Mouse (Mus musculus) liver, embryonic 11.5 days (tissue): ENCODE data around the gene Ankrd31. TPM values are rescaled to one million over a fixed set of nuclear protein-coding genes. Genes with fewer than 3 reads are reported as not detected.
"Not testable (repeated sequence)": the region's sequence is repeated elsewhere in the genome, so short reads cannot be mapped to it uniquely, and the experiment has no call there.

Experiments
- ATAC-seq: fragments of 200-750 bp; cut with Nextera tagmentation; replicated peaks from 2 replicates; pipeline ENCODE4 v1.8.0; 2017; ENCODE audit warnings: moderate number of reproducible peaks, mild to moderate bottlenecking, moderate TSS enrichment, moderate library complexity; ENCODE audit not compliant: low FRiP score
- DNase-seq: peaks from one replicate; pipeline ENCODE4 v3.0.0-alpha.2; 2017; ENCODE audit warnings: low spot score
- H3K27ac ChIP-seq: fragments of 300-500 bp; sonication (generic); 2 replicates; pipeline ENCODE4 v1.5.1; 2014; ENCODE audit warnings: mild to moderate bottlenecking, low read depth, low read length, control low read depth
- H3K27me3 ChIP-seq: fragments of 300-500 bp; sonication (generic); replicated peaks from 2 replicates; pipeline ENCODE4 v1.6.1; 2014; ENCODE audit warnings: low read length, mixed read lengths; ENCODE audit not compliant: control insufficient read depth, insufficient read depth
- H3K36me3 ChIP-seq: fragments of 300-500 bp; sonication (generic); 2 replicates; pipeline ENCODE4 v1.6.1; 2014; ENCODE audit warnings: mild to moderate bottlenecking, low read length, moderate library complexity, mixed read lengths; ENCODE audit not compliant: control insufficient read depth, insufficient read depth
- H3K4me1 ChIP-seq: fragments of 300-500 bp; sonication (generic); replicated peaks from 2 replicates; pipeline ENCODE4 v1.6.1; 2014; ENCODE audit warnings: low read length, mixed read lengths; ENCODE audit not compliant: control insufficient read depth, insufficient read depth
- H3K4me2 ChIP-seq: fragments of 300-500 bp; sonication (generic); 2 replicates; pipeline ENCODE4 v1.6.1; 2014; ENCODE audit warnings: mild to moderate bottlenecking, control low read depth, moderate library complexity
- H3K4me3 ChIP-seq: fragments of 300-500 bp; sonication (generic); 2 replicates; pipeline ENCODE4 v1.5.1; 2014; ENCODE audit warnings: low read depth, low read length, control low read depth
- H3K9ac ChIP-seq: fragments of 300-500 bp; sonication (generic); 2 replicates; pipeline ENCODE4 v1.6.1; 2014; ENCODE audit warnings: low read depth, low read length, control low read depth
- H3K9me3 ChIP-seq: fragments of 300-500 bp; sonication (generic); 2 replicates; pipeline ENCODE4 v1.6.1; 2016; ENCODE audit warnings: low read length, inconsistent platforms, mixed read lengths; ENCODE audit not compliant: control insufficient read depth
- WGBS: fragments of 180-500 bp; shearing (Covaris S2); extraction: QIAGEN DNeasy Blood & Tissue Kit; methylation state at CpG from one replicate; pipeline ENCODE4 v1.1.7; 2014; 5-methylcytosine and 5-hydroxymethylcytosine counted together
- polyA plus RNA-seq: library from polyadenylated mRNA; unstranded; fragments of >200 nt; fragmentation: Nextera tagmentation; extraction: Ambion mirVana; gene quantifications from 2 replicates; pipeline ENCODE4 v1.2.1, GENCODE M21; 2014

Gene Ankrd31
- polyA plus RNA-seq, 1 experiment from 2014 or later: not detected

DNA sequence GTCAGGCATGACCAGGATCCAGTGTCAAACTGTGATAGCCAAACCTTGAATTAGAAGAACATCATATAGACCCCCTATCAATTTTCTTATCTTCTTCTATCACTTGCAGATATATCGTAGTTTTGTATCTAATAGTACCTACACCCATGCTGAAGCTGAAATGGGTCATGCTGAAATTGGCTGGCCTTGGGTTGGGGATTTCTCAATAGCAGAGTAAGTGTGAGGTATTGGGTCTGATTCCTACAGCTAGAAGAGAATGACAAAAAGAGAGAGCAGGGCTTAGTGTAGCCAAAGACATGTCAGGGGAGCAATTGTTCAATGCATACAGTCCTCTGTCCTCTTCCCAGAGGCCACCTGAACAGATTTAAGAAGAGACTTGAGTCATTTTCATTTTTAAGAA lies 18.0 kb upstream of the Ankrd31 start:
- H3K27me3 ChIP-seq: no peaks in the 10 kb centered on the region
- H3K9me3 ChIP-seq: no peaks in the 10 kb centered on the region
- H3K9ac ChIP-seq: no peak overlapping the region
- H3K27ac ChIP-seq: no peak overlapping the region
- no peaks in the 10 kb centered on the region for H3K4me1 ChIP-seq
- DNase-seq (no peak), ATAC-seq (no peak)
- H3K4me2 ChIP-seq: no peak overlapping the region
- no peaks in the 10 kb centered on the region for H3K36me3 ChIP-seq
- no peak overlapping the region for H3K4me3 ChIP-seq
- WGBS: 69% methylated on average over 1 of the region's 1 CpGs

DNA sequence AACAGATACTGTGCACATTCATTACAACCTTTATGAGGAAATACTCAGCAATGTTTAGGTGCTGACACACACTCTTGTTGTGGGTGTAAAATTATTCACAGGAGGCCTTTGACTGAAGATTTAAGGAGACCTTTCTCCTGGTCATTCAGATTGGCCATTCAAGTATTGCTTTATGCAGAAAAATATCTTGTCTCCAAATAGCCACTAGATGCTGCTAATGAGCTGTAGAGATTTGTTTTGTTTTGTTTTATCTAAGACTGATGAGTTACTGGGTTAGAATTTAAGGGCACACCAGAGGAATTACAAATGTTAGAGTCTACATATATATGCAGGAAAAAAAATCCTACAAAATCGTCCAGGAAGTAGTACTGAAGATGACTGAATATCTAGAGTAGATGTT lies 12.9 kb upstream of the Ankrd31 start:
- Histone ChIP-seq H3K36me3 (no peaks in the 10 kb centered on the region), H3K4me1 (no peaks in the 10 kb centered on the region), H3K4me2 (no peak overlapping the region), H3K9me3 (no peaks in the 10 kb centered on the region), H3K4me3 (no peak overlapping the region), H3K9ac (no peak overlapping the region), H3K27ac (no peak overlapping the region), H3K27me3 (no peaks in the 10 kb centered on the region)
- ATAC-seq: no peak
- WGBS: 25% methylated on average over 1 of the region's 1 CpGs
- no peak for DNase-seq

GRCm38 (mm10) chr13:96740159-96740558 lies 7.9 kb upstream of the Ankrd31 start:
- Histone ChIP-seq H3K4me1 (no peaks in the 10 kb centered on the region), H3K9me3 (no peaks in the 10 kb centered on the region), H3K9ac (no peak overlapping the region), H3K27me3 (no peaks in the 10 kb centered on the region), H3K27ac (no peak overlapping the region), H3K36me3 (no peaks in the 10 kb centered on the region), H3K4me2 (no peak overlapping the region), H3K4me3 (no peak overlapping the region)
- 69% methylated on average over 2 of the region's 2 CpGs for WGBS
- no peak for ATAC-seq
- no peak for DNase-seq

GRCm38 (mm10) chr13:96742871-96743270 lies 5.2 kb upstream of the Ankrd31 start:
- Histone ChIP-seq H3K4me1 (no peaks in the 10 kb centered on the region), H3K36me3 (no peaks in the 10 kb centered on the region), H3K27ac (no peak overlapping the region), H3K4me3 (no peak overlapping the region), H3K9me3 (no peaks in the 10 kb centered on the region), H3K4me2 (no peak overlapping the region), H3K9ac (no peak overlapping the region), H3K27me3 (no peaks in the 10 kb centered on the region)
- no peak for DNase-seq
- 66% methylated on average over 2 of the region's 2 CpGs for WGBS
- no peak for ATAC-seq

DNA sequence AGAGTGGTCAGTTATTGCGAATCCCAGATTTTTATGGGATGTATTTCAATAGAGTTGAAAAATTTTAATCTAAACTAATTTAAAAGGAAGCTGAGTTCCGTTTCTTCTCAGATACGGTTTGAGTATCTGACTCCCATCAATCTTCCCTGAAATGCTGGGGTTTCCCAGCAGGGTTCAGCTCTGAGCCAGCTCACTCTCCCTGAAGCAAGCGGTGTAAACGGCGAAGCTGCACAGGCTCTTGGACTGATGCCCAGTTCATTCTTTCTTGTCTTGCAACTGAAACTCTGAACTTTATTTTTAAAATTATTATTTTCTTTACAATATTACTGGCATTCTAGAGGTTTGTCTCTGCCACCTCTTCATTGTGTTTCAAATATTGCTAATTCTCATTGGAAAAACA lies 2.0 kb upstream of the Ankrd31 start:
- Histone ChIP-seq H3K4me3 (no peak overlapping the region), H3K4me2 (no peak overlapping the region), H3K36me3 (no peaks in the 10 kb centered on the region), H3K27ac (no peak overlapping the region), H3K9ac (no peak overlapping the region), H3K9me3 (no peaks in the 10 kb centered on the region), H3K4me1 (no peaks in the 10 kb centered on the region), H3K27me3 (no peaks in the 10 kb centered on the region)
- no peak for DNase-seq
- 61% methylated on average over 6 of the region's 6 CpGs for WGBS
- ATAC-seq: no peak

DNA sequence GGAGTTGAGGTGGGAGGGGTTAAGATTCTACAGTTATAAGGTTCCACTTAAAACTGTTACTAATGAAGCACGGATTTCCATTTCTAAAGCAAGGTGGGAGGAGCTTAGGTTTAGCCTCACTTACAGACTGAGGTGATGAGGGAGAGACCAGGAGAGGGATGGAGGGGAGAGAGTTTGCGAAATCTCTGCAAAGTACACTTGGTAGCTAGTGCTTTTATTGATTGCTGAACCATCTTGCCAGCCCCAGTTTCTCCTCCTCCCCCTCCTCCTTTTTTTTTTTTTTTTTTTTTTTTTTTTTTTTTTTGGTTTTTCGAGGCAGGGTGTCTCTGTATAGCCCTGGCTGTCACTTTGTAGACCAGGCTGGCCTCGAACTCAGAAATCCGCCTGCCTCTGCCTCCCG lies 1.8 kb downstream of the Ankrd31 start:
- Histone ChIP-seq H3K36me3 (no peaks in the 10 kb centered on the region), H3K4me3 (no peak overlapping the region), H3K9me3 (no peaks in the 10 kb centered on the region), H3K27me3 (no peaks in the 10 kb centered on the region), H3K4me2 (no peak overlapping the region), H3K9ac (no peak overlapping the region), H3K4me1 (no peaks in the 10 kb centered on the region), H3K27ac (no peak overlapping the region)
- no peak for ATAC-seq
- WGBS: 73% methylated on average over 6 of the region's 6 CpGs
- no peak for DNase-seq

DNA sequence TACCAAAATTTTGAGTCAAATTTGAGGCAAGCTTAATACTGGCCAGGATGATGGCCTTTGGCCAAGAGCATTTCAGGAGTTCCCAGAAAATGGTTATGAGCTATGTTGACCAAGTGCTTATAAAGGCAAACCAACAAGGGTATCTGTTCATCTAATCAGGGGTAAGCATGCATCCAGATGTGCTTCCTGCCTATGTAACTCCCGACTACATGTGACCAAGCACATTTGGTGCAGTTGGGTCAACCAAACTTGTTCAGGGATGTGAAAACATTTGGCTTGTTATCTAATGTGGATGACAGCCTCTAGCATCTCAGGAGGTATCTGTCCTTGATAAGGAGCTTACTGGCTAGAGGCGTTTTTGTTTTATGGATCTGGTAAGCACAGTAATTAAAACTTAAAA lies 12.8 kb downstream of the Ankrd31 start:
- Histone ChIP-seq H3K27me3 (no peaks in the 10 kb centered on the region), H3K9ac (no peak overlapping the region), H3K9me3 (no peaks in the 10 kb centered on the region), H3K36me3 (no peaks in the 10 kb centered on the region), H3K4me2 (no peak overlapping the region), H3K4me3 (no peak overlapping the region), H3K4me1 (no peaks in the 10 kb centered on the region), H3K27ac (no peak overlapping the region)
- DNase-seq: no peak
- WGBS: 46% methylated on average over 2 of the region's 2 CpGs
- ATAC-seq: no peak; the same call in 1 of the 2 replicates

- not testable (repeated sequence) for H3K4me1 ChIP-seq, H3K36me3 ChIP-seq, H3K4me3 ChIP-seq, ATAC-seq, H3K27ac ChIP-seq, H3K4me2 ChIP-seq, H3K9ac ChIP-seq, DNase-seq, H3K27me3 ChIP-seq, H3K9me3 ChIP-seq
- 81% methylated on average over 5 of the region's 5 CpGs for WGBS
Measured at GRCm38 (mm10) chr13:96786071-96786470, 38.0 kb downstream of the Ankrd31 start.

DNA sequence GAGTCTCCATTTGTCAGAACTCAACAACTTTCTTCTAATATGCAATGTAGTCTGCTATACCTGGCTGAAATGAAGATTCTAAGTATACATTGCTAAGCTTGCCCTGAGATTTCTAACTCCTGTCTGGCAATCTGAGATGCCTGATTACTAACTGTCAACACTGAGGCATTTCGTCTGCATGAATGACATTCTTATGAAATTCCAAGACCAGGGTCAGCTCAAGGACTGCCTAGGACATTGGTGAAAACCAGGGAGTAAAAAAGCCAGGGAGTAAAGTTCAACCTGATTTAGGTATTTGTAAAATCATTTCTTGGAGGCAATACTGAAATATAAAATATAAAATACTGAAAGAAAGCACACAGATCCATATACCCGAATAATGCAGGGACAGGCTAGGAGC lies 45.4 kb downstream of the Ankrd31 start:
- H3K4me1 ChIP-seq: no peaks in the 10 kb centered on the region
- no peak overlapping the region for H3K4me3 ChIP-seq
- H3K36me3 ChIP-seq: no peaks in the 10 kb centered on the region
- no peak for DNase-seq
- no peak overlapping the region for H3K4me2 ChIP-seq
- H3K9ac ChIP-seq: no peak overlapping the region
- no peak for ATAC-seq
- no peaks in the 10 kb centered on the region for H3K27me3 ChIP-seq
- no peaks in the 10 kb centered on the region for H3K9me3 ChIP-seq
- H3K27ac ChIP-seq: no peak overlapping the region
- 79% methylated on average over 2 of the region's 2 CpGs for WGBS
